Mouse (Mus musculus) adrenal gland, postnatal 14 days (tissue): Measurements from ENCODE around the gene Psmc4. TPM values are rescaled to one million over a fixed set of nuclear protein-coding genes. Genes with fewer than 3 reads are reported as not detected.

Experiments
- DNase-seq: peaks from one replicate; pipeline ENCODE4 v3.0.0; 2021; ENCODE audit warnings: mixed read lengths
- long read RNA-seq, 2 experiments: library from polyadenylated mRNA; stranded (forward); transcript quantifications; one replicate each; pipeline ENCODE4 v2.0.0; 2021
- total RNA-seq: library from RNA; stranded (reverse); gene quantifications from 2 replicates; pipeline ENCODE4 v1.2.3, GENCODE M21; 2021

Psmc4 gene
- 158 and 171 TPM in 2 replicates for total RNA-seq
- long read RNA-seq, experiment 1, transcript Psmc4-201 (11 exons, 1,440 nt): major isoform, 274 of 315 reads
- long read RNA-seq, experiment 1, partial matches to known transcripts: 24 of 315 reads
- long read RNA-seq, experiment 1, other reads (novel, unspliced or antisense): 17 of 315 reads
- long read RNA-seq, experiment 2, transcript Psmc4-201 (11 exons, 1,440 nt): major isoform, 209 of 243 reads
- long read RNA-seq, experiment 2, partial matches to known transcripts: 25 of 243 reads
- long read RNA-seq, experiment 2, other reads (novel, unspliced or antisense): 9 of 243 reads

- peak; percentile 98 for DNase-seq
These were observed at the start of gene Psmc4 for GRCm38 (mm10) chr7:28049476-28050409. TSS of gene Psmc4 (minus strand) at chr7:28050101.

GRCm38 (mm10) chr7:28099101-28099500, 49.2 kb upstream of the Psmc4 start:
- DNase-seq: no peak

GRCm38 (mm10) chr7:28093541-28093940, 43.6 kb upstream of the Psmc4 start:
- DNase-seq: no peak

GRCm38 (mm10) chr7:28086236-28086635, 36.3 kb upstream of the Psmc4 start:
- DNase-seq: no peak

- DNase-seq: no peak
These were observed 34.3 kb upstream of the Psmc4 start for GRCm38 (mm10) chr7:28084215-28084614.

- no peak for DNase-seq
These were observed 20.8 kb upstream of the Psmc4 start, which contains the start of gene Fcgbp for GRCm38 (mm10) chr7:28070531-28071298. TSS of gene Fcgbp (plus strand) at chr7:28071236.

- no peak for DNase-seq
These were observed 19.8 kb upstream of the Psmc4 start for GRCm38 (mm10) chr7:28069546-28070172.

- DNase-seq: no peak
These were observed 18.8 kb upstream of the Psmc4 start for GRCm38 (mm10) chr7:28068661-28069060.

GRCm38 (mm10) chr7:28059972-28060371, 10.1 kb upstream of the Psmc4 start:
- DNase-seq: no peak

GRCm38 (mm10) chr7:28053046-28053930, 3.4 kb upstream of the Psmc4 start:
- peak; percentile 12 for DNase-seq

- no peak for DNase-seq
These were observed 683 bp upstream of the Psmc4 start for GRCm38 (mm10) chr7:28050584-28050983.

GRCm38 (mm10) chr7:28044524-28044923, 5.4 kb downstream of the Psmc4 start:
- DNase-seq: peak; percentile 22

GRCm38 (mm10) chr7:28014445-28014810, 35.5 kb downstream of the Psmc4 start:
- no peak for DNase-seq

GRCm38 (mm10) chr7:28013549-28014444, 36.1 kb downstream of the Psmc4 start, which contains the start of gene Zfp850:
TSS of gene Zfp850 (minus strand) at chr7:28014115.
- DNase-seq: peak; percentile 92

GRCm38 (mm10) chr7:28010271-28010670, 39.6 kb downstream of the Psmc4 start:
- no peak for DNase-seq
